Comparison of ENCODE assay signal across 8 mouse cellular contexts in the genomic region with DNA sequence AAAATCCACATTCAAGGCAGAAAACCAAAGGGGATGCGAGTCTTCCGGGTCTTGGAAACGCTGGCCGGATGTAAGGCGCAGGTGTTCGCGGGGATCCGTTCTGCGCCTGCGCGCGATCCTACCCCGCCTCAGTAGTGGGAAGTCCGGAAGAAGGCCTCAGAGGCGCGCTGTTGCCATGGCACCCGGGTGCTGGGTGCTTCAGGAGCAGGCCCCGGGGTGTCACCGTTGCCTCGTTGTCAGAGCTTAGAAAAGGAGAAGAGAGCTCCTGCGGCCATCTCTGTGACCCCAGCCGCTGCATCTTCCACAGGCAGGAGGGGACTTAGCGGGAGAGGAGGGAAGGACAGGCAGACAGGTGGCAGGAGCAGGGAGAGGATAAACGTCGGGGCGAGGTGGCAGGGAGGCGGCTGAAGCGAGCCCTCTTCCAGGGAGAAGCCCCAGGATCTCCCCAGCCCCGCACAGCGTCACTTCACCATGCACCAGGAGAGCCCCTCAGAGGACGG. TPM values are rescaled to one million over a fixed set of nuclear protein-coding genes. Genes with fewer than 3 reads are reported as not detected.
DNase-seq lines count a peak whose midpoint lies in the region; ATAC-seq and TF ChIP-seq lines count a peak whose summit lies in the region.

A gene (plus strand): TSS at position 131 of the 500 bp plus-strand sequence.

- H3K27ac ChIP-seq in heart, embryonic 12.5 days (ENCODE audit: poor library complexity, severe bottlenecking) = no peak within 1 kb of the TSS; the same call in 1 of the 2 replicates
- H3K27ac ChIP-seq in kidney, postnatal 0 days = no peak within 1 kb of the TSS; the same call in 1 of the 2 replicates
- peak within 1 kb of the TSS; percentile 51; the same call in 1 of the 2 replicates for H3K27ac ChIP-seq in liver, embryonic 11.5 days (ENCODE audit: low read depth, low read length)
- H3K27ac ChIP-seq in stomach, embryonic 14.5 days (ENCODE audit: low read length) = no peak within 1 kb of the TSS; the same call in 1 of the 2 replicates

- TF ChIP-seq CTCF in C2C12 (IDR thresholded peaks at IDR 0.05; ENCODE audit: control insufficient read depth, insufficient read depth, insufficient read length) = no peak
- no peak for TF ChIP-seq CTCF in brain, embryonic 14.5 days (IDR thresholded peaks at IDR 0.05; ENCODE audit: borderline replicate concordance, extremely low read depth, insufficient read depth, insufficient read length)
- peak; percentile 32; the same call in 1 of the 2 replicates for TF ChIP-seq CTCF in kidney, postnatal 0 days (IDR thresholded peaks at IDR 0.05; ENCODE audit: low read depth)

- peak; percentile 99 for ATAC-seq in heart, embryonic 12.5 days (ENCODE audit: insufficient number of reproducible peaks, low FRiP score)
- ATAC-seq in kidney, postnatal 0 days (replicated peaks; ENCODE audit: low FRiP score, low read depth) = peak; percentile 96
- ATAC-seq in liver, embryonic 11.5 days (replicated peaks; ENCODE audit: low FRiP score) = peak; percentile 100
- peak; percentile 97 for ATAC-seq in stomach, embryonic 14.5 days (ENCODE audit: insufficient number of reproducible peaks, insufficient read depth, low FRiP score, low read depth)

- H3K79me2 ChIP-seq in C2C12 (ENCODE audit: control insufficient read depth, insufficient read depth) = no peaks in the 10 kb centered on the region

- H3ac ChIP-seq in C2C12 (ENCODE audit: control insufficient read depth, insufficient read length, low read depth) = peak within 1 kb of the TSS; percentile 76

- DNase-seq in brain, embryonic 14.5 days (ENCODE audit: low read depth) = peak; percentile 98
- DNase-seq in kidney, postnatal 0 days (ENCODE audit: low spot score) = peak; percentile 90
- DNase-seq in liver, embryonic 11.5 days (ENCODE audit: low spot score) = peak; percentile 91
- DNase-seq in naive thymus-derived CD4-positive, alpha-beta T cell, adult 2 months (ENCODE audit: low read depth) = peak; percentile 96

- H3K4me3 ChIP-seq in C2C12 (ENCODE audit: insufficient read depth, poor library complexity, severe bottlenecking) = peak within 1 kb of the TSS; percentile 39
- peak within 1 kb of the TSS; percentile 80 for H3K4me3 ChIP-seq in erythroblast, embryonic 14.5 days (replicated peaks)
- peak within 1 kb of the TSS; percentile 63 for H3K4me3 ChIP-seq in heart, embryonic 12.5 days
- H3K4me3 ChIP-seq in kidney, postnatal 0 days (replicated peaks; ENCODE audit: low read depth, low read length) = peak within 1 kb of the TSS; percentile 57
- H3K4me3 ChIP-seq in liver, embryonic 11.5 days (ENCODE audit: low read depth, low read length) = peak within 1 kb of the TSS; percentile 74
- peak within 1 kb of the TSS; percentile 52 for H3K4me3 ChIP-seq in stomach, embryonic 14.5 days (ENCODE audit: low read depth, low read length)

- H3K9ac ChIP-seq in heart, embryonic 12.5 days = peak within 1 kb of the TSS; percentile 73
- peak within 1 kb of the TSS; percentile 67 for H3K9ac ChIP-seq in kidney, postnatal 0 days (ENCODE audit: low read depth, low read length)
- peak within 1 kb of the TSS; percentile 72 for H3K9ac ChIP-seq in liver, embryonic 11.5 days (ENCODE audit: low read depth, low read length)
- peak within 1 kb of the TSS; percentile 25; the same call in 1 of the 2 replicates for H3K9ac ChIP-seq in stomach, embryonic 14.5 days (replicated peaks; ENCODE audit: low read depth, low read length)

- H3K79me3 ChIP-seq in C2C12 (ENCODE audit: low read depth) = no peaks in the 10 kb centered on the region

- peak within 1 kb of the TSS; percentile 90 for H3K4me2 ChIP-seq in heart, embryonic 12.5 days
- peak within 1 kb of the TSS; percentile 87 for H3K4me2 ChIP-seq in kidney, postnatal 0 days (ENCODE audit: low read length)
- peak within 1 kb of the TSS; percentile 90 for H3K4me2 ChIP-seq in liver, embryonic 11.5 days
- peak within 1 kb of the TSS; percentile 73 for H3K4me2 ChIP-seq in stomach, embryonic 14.5 days (replicated peaks; ENCODE audit: low read depth, low read length)

- no peaks in the 10 kb centered on the region for H3K9me3 ChIP-seq in erythroblast, embryonic 14.5 days (ENCODE audit: control insufficient read depth, low read length)
- no peaks in the 10 kb centered on the region for H3K9me3 ChIP-seq in heart, embryonic 12.5 days (replicated peaks)
- H3K9me3 ChIP-seq in kidney, postnatal 0 days (replicated peaks; ENCODE audit: low read length) = no peaks in the 10 kb centered on the region
- H3K9me3 ChIP-seq in liver, embryonic 11.5 days (ENCODE audit: control insufficient read depth, low read length) = no peaks in the 10 kb centered on the region
- no peaks in the 10 kb centered on the region for H3K9me3 ChIP-seq in stomach, embryonic 14.5 days (ENCODE audit: control insufficient read depth, low read depth, low read length)

- peaks cover 12% of the 10 kb centered on the region for H3K4me1 ChIP-seq in erythroblast, embryonic 14.5 days (ENCODE audit: control insufficient read depth)
- H3K4me1 ChIP-seq in heart, embryonic 12.5 days (replicated peaks) = no peaks in the 10 kb centered on the region
- 0 out of 2 replicates have a peak, but pooled peaks cover 3% of the 10 kb centered on the region for H3K4me1 ChIP-seq in kidney, postnatal 0 days (replicated peaks; ENCODE audit: insufficient read depth, low read length)
- H3K4me1 ChIP-seq in liver, embryonic 11.5 days (replicated peaks; ENCODE audit: control insufficient read depth, insufficient read depth, low read length) = no peaks in the 10 kb centered on the region
- no peaks in the 10 kb centered on the region for H3K4me1 ChIP-seq in stomach, embryonic 14.5 days (ENCODE audit: control insufficient read depth, insufficient read depth, low read length)

- no peaks in the 10 kb centered on the region for H3K27me3 ChIP-seq in C2C12 (ENCODE audit: control insufficient read depth, insufficient read depth, insufficient read length)
- no peaks in the 10 kb centered on the region for H3K27me3 ChIP-seq in erythroblast, embryonic 14.5 days (ENCODE audit: control insufficient read depth)
- no peaks in the 10 kb centered on the region for H3K27me3 ChIP-seq in heart, embryonic 12.5 days (replicated peaks)
- H3K27me3 ChIP-seq in kidney, postnatal 0 days (ENCODE audit: insufficient read depth, low read length) = no peaks in the 10 kb centered on the region
- H3K27me3 ChIP-seq in liver, embryonic 11.5 days (replicated peaks; ENCODE audit: control insufficient read depth, insufficient read depth, low read length) = no peaks in the 10 kb centered on the region
- H3K27me3 ChIP-seq in stomach, embryonic 14.5 days (ENCODE audit: control insufficient read depth, insufficient read depth, low read length) = no peaks in the 10 kb centered on the region

- WGBS in heart, embryonic 12.5 days = under 1% methylated on average over 31 of the region's 31 CpGs
- WGBS in kidney, postnatal 0 days = under 1% methylated on average over 31 of the region's 31 CpGs
- WGBS in liver, embryonic 11.5 days = 0% methylated on average over 31 of the region's 31 CpGs
- under 1% methylated on average over 31 of the region's 31 CpGs for WGBS in stomach, embryonic 14.5 days

- TF ChIP-seq POLR2A in brain, embryonic 14.5 days (IDR thresholded peaks at IDR 0.05; ENCODE audit: borderline replicate concordance, extremely low read depth, insufficient read depth, insufficient read length, poor library complexity, severe bottlenecking) = peak; percentile 33; the same call in 1 of the 2 replicates

- no peaks in the 10 kb centered on the region for H3K36me3 ChIP-seq in C2C12 (ENCODE audit: control insufficient read depth, insufficient read depth)
- no peaks in the 10 kb centered on the region for H3K36me3 ChIP-seq in erythroblast, embryonic 14.5 days (ENCODE audit: control insufficient read depth)
- 0 out of 2 replicates have a peak, but pooled peaks cover 2% of the 10 kb centered on the region for H3K36me3 ChIP-seq in heart, embryonic 12.5 days
- no peaks in the 10 kb centered on the region for H3K36me3 ChIP-seq in kidney, postnatal 0 days (ENCODE audit: insufficient read depth, low read length)
- H3K36me3 ChIP-seq in liver, embryonic 11.5 days (ENCODE audit: control insufficient read depth, insufficient read depth, low read length) = no peaks in the 10 kb centered on the region
- H3K36me3 ChIP-seq in stomach, embryonic 14.5 days (ENCODE audit: control insufficient read depth, insufficient read depth, low read length) = no peaks in the 10 kb centered on the region

TF ChIP-seq in C2C12, 6 proteins besides CTCF, POLR2A, EP300 and RAD21:
- peak; percentile 7 for TF ChIP-seq MYOD1 (IDR thresholded peaks at IDR 0.05; ENCODE audit: control insufficient read depth, insufficient read length, low read depth)
- no peak for TF ChIP-seq USF1 (IDR thresholded peaks at IDR 0.05; ENCODE audit: low read depth)
- TF ChIP-seq CEBPB (IDR thresholded peaks at IDR 0.05; ENCODE audit: low read depth) = no peak
TF ChIP-seq in C2C12: peak in this region for 1.

RNA-seq across cellular contexts. Expression of the gene that starts here (rescaled TPM):
- polyA plus RNA-seq in C2C12 (2012; fragmentation: generic; extraction: Trizol) = 1.7 TPM
- 8.9 and 13.0 TPM in 2 replicates for polyA plus RNA-seq in brain, embryonic 14.5 days (2012; rRNA removed)
- polyA plus RNA-seq in erythroblast, embryonic 14.5 days (2012) = 0.07 and 0.22 TPM in 2 replicates
- polyA plus RNA-seq in heart, embryonic 12.5 days (2016; fragmentation: Nextera tagmentation; extraction: Ambion mirVana) = 9.3 and 9.7 TPM in 2 replicates
- 15.7 and 16.6 TPM in 2 replicates for polyA plus RNA-seq in kidney, postnatal 0 days (2015; fragmentation: Nextera tagmentation; extraction: Ambion mirVana)
- polyA plus RNA-seq in liver, embryonic 11.5 days (2014; fragmentation: Nextera tagmentation; extraction: Ambion mirVana) = 7.1 and 9.4 TPM in 2 replicates
- polyA plus RNA-seq in stomach, embryonic 14.5 days (2014; fragmentation: Nextera tagmentation; extraction: Ambion mirVana) = 11.8 and 12.2 TPM in 2 replicates
